Mouse (Mus musculus) layer of hippocampus, postnatal 10 days (tissue): ENCODE data around the gene Tnk1. TPM values are rescaled to one million over a fixed set of nuclear protein-coding genes. Genes with fewer than 3 reads are reported as not detected.

ENCODE experiments used
- DNase-seq, 2 experiments: peaks; one replicate each; pipeline ENCODE4 v3.0.0; 2021; ENCODE audit warnings: low spot score in 2 of 2
- total RNA-seq, 2 experiments: library from RNA; stranded (reverse); gene quantifications; 2 replicates each; pipeline ENCODE4 v1.2.3; 2021

The Tnk1 gene
- total RNA-seq, 2 experiments from 2014 or later = 0.25 TPM; not detected in 1

DNA sequence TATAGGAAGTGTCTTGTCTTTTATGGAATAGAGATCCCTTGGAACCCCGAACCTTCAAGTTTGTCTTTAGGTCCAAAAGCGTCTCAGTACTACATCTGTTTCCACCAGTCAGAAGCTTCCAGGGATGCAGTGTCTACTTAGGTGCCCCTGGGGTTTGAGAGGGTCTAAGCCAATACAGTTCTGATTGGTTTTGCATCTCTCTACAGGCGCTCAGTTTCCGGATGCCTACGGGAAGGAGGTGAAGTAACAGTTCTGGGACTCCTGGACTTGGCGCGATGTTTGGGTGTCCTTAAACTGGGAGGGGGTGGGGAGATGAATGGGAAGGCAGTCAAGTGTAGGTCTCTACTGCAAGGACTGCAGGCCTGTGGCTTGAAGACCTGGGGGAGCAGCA is 19.8 kb downstream of the Tnk1 start:
- DNase-seq = no peak

DNA sequence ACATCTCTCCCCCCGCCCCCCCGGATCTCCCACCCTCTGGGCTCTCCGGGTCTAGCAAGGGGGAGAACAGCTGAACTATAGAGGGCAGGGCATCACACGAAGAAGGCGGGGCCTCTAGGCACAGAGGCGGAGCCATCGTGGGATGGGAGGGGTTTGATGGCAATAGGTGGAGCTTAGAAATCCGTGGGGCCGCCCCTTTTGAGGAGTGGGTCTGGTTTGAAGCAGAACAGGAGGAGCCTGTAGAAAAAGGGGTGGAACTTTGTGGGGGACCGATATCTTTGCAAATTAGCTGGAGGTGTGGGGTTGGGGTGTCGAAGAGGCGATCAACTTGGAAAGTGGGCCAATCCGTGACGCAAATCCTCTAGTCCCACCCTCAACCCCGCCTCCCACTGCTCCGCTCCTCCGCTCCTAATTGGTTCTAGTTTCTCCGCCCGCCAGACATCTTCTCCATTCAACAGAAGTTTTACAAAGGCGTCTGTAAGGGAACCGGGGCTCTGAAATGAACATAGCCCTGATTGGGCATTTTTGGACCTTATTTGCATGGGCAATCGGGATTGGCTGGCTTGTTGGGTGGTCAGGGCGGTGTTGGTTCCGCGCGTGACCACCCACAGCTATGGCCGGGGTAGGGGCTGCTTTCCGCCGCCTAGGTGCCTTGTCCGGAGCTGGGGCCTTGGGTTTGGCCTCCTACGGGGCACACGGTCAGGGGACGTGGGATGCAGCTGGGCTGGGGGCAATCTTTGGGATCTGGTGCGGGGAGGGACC is 20.4 kb downstream of the Tnk1 start, which contains the start of gene Tmem256:
TSS of gene Tmem256 (plus strand) at position 563 of the 762 bp plus-strand sequence.
- peak; percentile 95 to 97 for DNase-seq

DNA sequence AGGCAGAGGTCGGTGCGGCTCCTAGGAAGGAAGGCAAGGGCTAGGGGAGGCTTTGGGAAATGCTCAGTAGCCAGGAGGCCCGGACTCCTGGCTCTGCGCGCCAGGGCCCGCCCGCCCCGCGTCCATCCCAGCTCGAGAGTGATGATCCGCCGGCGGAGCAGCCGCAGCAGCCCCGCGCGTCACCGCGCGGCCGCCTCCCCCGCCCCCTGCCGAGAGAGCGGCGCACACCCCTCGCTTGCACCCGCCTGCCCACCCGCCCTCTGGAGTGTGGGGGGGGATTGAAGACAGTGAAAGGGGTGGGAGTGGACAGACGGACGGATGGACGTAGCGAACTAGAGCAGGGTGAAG is 21.0 kb downstream of the Tnk1 start, which contains the start of gene Nlgn2:
TSS of gene Nlgn2 (minus strand) at position 181 of the 348 bp plus-strand sequence.
- no peak for DNase-seq

DNA sequence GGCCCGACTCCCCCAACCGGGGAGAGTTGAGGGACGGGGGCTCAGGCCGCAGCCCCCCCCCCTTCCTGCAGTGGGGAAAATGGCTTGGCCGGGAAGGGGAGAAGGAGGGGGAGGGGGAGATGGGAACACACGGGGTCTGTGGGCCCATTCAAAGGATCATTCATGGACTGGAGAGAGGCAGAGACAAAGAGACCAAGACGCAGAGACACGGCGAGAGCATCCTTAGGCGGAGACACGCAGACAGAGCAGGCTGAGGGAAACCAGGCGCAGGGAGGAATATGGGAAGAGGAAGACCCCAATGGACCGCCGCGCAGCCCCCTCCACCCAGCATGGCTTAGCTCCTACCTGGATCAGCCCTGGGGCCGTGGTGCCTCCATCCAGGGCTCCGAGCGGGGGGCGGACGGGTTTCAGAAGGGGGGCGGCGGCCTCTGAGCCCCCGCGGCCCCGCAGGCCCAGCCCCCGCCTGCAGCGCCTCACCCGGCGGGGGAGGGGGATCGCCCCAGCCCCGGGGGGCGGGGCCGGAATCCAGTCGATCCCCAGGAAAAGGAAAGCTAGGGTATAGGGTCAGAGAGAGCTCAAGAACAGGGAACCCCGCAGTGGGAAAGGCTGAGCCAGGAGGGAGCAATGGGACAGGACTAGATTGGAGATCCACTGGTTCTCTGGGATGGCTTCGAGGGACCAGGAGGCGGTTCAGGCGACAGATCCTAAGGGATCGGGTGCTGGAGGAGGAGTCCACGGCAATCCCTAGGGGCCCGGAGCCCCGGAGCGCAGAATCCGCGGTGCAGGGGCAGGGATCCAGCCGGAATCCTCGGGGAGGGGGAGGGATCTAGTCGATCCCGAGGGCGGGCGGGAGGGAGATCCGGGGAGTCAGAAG is 21.6 kb downstream of the Tnk1 start:
- DNase-seq = peak; percentile 49 to 68

DNA sequence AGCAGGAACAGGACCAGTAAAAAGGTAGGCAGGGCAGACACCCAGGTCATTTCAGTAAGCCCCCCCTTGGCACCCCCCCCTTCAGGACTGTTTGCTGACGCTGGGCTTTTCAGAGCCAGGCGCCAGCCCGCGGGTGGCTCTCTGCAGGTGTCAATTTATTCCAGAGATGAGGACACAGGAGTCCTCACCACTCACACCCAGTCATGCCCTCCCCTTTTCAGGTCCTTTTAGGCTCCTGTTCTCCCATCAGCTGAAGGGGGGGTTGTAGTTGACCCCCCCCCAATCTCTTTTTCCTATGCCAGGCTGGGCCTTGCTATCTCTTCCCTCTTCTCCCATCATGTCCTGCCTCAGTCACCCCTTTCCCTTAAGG is 22.6 kb downstream of the Tnk1 start:
- DNase-seq = no peak

DNA sequence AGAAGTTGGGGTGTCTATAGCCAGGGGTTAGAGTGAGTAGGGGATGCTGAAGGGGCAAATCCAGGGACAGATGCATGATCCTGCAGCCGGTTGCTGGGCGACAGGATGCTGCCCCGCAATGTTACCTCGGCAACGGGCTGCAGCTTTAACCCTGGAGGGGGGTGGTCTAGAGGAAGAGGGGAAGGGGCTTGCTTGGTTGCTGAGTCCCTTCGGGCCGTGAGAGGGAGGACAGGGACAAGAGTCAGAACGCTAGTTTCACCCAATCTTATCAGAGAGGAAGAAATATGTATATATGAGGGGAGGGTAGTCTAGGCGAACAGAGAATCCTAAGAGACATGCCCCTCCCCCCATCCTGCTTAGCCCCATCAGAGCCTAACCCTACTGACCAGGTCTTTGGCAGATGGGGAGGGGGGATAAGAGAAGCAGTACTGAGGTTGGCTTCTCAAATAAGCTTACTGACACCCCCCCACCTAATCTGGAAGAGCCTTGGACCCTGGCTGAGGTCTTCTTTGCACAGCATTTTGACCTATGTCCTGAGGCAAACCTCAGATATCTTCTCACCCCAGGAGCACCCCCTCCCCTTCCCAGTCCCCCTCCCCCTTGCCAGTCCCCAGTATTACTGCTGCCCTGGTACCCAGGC is 23.1 kb downstream of the Tnk1 start:
- peak in 1 of 2 experiments; percentile 33 for DNase-seq

DNA sequence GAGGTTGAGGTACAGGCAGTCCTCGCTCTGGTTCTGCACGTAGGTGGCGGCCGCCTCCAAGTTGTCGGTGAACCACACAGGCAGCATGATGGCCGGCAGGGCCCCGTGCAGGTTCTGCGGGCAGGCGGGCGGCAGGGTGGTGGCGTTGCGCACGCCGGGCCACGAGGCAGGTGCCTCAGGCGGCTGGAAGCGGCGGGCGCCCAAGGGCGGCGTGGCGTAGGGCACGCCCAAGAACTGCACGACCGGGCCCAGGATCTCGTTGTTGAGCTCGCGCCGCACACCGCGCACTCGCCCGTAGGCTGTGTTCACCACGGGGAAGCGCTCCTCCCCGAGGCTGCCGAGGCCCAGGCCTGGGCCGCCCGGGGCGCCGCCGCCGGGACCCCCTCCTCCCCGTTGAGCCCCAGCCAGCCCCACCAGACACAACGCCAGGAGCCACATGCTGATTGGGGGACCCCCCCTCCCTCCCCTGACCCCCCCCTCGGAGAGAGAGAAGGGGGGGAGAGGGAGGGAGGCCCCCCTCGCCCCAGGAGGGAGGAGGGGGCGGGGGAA is 24.5 kb downstream of the Tnk1 start:
- peak in 1 of 2 experiments; percentile 44 for DNase-seq

DNA sequence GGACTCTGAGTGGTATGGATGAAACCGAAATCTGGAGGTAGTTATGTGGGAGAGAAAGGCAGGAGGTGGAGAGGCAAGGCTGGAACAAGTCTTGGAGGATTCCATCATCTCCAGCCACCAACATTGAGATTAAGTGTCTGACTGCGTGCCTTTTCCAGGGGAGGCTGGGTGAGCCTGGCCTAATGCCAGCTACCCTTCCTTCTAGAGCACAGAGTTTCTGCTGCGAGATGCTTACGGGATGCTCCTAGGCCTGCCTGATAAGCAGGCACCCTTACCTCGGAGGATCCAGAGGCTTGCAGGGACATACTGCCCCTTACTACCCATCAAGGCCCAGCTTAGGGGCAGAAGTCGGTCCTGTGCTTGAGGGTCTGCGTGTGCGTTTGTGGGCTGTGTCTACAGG is 25.0 kb downstream of the Tnk1 start:
- DNase-seq = no peak

DNA sequence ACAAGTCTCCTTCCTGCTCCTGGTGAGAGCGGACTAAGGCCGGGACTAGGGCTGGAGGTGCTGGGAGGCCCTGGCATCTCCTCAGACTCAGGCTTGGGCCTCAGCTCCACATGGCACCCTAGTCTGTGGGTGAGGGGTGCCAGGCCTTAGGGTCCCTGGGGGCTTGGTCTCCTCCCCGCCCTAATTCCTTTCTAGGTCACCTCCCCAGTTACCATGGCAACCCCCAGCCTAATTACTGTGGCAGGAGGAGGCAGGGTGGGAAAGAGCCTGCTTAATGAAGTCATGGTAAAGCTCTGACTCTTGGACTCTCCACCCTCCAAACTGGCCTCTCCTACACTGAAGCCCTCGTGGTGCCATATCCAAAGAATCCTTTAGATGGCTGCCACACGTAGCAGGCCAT is 29.7 kb downstream of the Tnk1 start:
- no peak for DNase-seq

DNA sequence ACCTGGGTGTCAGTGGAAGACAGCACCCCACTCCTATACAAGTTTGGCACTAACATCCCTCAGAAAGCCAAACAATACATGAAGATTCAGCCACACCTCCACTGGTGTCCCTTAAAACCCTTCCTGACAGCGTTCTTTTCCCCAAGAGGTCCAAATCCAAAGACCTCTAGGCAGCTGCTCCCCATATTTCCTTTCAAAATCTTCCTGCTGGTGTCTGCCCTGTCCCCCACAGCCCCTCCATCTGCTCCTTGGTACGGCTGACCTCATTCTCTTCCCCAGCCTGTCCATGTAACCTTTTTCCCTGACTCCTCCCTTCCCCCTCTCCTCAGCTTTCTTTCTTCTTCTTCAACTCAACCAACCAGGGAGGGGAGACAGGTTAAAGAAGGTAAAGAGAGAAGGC is 35.1 kb downstream of the Tnk1 start:
- DNase-seq = no peak

DNA sequence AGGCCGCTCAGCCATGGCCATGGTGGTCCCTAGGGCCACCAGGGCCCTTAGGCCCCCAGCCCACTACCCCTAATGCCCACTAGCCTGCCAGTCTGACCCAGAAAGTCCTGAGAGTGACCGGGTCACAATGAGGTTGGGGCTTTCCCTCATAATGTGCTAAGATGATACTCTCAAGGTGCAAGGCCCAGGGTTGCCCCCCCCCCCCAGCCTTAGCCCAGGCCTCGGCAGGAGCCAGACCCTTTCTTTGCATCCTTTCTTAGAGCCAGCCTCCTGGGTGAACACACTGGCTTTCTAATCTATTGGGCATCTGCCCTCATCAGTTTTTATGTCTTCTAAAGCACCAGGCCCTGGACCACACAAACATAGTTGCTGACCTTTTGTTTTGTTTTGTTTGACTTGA is 36.5 kb downstream of the Tnk1 start, which contains the start of gene Spem1:
TSS of gene Spem1 (minus strand) at position 101 of the 400 bp plus-strand sequence.
- DNase-seq = no peak

DNA sequence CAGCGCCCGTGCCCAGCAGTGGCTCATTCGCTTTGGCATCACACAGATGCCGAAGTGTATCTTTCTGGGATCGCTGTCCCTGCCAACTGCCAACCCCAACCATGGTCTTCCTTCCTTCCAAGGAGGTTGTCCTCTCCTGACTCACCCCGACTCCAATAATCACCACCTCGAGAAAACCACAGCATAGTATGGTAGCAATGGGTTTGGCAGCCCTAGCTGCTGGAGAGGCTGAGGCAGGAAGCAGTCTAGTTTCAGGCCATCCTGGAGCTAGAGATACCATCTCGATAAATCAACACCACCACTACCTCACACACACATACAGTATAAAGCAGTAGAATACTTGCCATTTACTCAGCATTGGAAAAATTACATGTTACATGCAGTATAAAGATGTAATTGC is 39.7 kb downstream of the Tnk1 start:
- no peak for DNase-seq

DNA sequence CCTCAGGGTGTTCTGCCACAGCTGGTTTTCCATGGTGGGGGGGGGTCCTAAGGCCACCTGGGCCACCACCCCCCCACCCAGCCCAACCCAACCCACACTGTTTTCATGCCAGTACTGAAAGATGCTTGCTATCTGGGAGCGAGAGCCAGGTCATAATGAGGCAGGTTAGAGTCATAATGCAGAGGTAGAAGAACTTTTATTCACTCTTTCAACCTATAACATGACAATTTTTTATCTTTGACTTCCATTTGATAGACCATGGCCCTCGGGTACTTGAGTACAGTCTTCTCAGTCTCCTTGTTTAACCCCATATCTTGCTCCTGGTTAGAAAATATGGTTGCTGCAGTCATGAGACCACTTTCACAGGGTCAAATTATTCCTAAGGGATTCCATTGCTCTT is 40.2 kb downstream of the Tnk1 start, which contains the start of gene Spem2:
TSS of gene Spem2 (minus strand) at position 101 of the 400 bp plus-strand sequence.
- DNase-seq = no peak

DNA sequence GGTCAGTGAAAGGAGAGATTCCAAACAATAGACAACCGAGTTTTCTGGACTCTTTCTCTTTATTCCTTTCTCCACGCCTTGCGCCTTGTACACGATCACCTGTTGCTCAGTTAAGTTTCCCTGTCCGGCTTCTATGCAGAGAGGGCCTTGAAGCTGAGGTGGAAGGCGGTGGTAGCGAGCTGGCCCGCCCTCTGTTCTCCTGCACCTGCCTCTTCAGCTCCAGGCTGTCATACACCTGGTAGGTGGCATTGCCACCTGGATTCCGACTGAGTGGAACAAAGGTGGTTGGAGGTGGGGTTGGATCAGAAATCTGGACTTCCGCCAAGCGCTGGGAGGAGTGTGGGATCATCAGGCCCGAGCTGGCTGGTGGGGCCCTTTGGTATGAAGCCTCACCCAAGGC is 42.0 kb downstream of the Tnk1 start:
- DNase-seq = no peak

DNA sequence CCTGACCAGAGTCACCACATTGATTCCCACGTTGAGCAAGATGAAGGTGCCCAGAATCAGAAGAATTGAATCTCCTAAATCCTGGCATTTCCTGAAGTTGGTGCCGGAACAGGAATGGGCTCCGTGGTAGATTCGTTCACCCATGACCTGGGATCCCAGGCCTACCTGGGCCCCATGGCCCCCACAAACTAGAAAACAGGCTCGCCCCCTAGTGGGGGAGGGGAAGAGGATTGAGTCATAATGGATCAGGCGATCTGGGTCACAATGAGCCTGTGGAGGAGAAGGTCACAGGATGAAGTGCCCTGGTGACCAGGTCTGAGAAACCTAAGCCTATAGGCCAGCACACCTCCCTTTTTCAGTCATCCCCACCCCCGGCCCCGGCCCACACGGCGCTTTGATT is 43.4 kb downstream of the Tnk1 start, which contains the start of gene Gm39566:
TSS of gene Gm39566 (minus strand) at position 144 of the 400 bp plus-strand sequence.
- no peak for DNase-seq

DNA sequence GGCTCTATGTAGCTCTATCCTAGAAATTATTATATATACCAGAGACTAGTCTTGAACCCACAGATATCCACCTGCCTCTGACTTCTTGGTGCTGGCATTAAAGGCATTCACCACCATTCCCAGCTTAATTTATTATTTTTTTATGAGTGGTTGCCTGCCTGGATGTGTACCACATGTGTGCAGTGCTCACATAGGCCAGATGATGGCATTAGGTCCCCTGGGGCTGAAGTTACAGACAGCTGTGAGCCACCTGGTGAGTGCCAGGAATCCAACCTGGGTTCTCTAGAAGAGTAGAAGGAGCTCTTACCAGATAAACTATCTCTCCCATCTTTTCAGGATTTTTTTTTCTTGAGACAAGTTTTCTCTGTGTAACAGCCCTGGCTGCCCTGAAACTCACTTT is 48.2 kb downstream of the Tnk1 start:
- no peak for DNase-seq

DNA sequence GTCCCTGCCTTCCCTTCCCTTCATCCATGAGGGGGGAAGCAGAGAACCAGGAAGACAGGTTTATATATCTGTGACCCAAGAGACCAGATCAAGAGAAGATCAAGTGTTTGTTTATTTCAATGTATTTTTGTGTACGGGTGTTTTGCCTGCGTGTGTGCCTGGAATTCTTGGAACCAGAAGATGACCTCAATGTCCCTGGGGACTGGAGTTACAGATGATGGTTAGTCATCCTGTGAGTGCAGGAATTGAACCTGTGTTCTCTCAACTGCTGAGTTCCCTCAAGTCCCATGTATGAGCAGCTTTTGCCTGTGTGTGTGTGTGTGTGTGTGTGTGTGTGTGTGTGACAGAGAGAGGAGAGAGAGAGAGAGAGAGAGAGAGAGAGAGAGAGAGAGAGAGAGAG is 50.9 kb downstream of the Tnk1 start:
- DNase-seq = no peak

DNA sequence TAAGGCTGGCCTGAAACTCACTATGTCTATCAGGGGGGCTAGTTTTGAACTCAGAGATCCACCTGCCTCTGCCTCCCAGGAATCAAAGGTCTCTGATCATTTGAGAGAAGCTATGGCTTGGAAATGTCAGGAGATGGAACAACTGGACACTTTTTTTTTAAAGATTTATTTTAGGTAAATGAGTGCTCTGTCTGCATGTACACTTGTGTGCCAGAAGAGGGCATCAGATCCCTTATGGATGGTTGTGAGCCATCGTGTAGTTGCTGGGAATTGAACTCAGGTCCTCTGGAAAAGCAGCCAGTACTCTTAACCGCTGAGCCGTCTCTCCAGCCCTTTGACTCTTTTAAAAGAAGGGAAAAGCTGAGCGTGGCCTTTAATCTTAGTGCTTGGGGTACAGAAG is 52.2 kb downstream of the Tnk1 start:
- no peak for DNase-seq

DNA sequence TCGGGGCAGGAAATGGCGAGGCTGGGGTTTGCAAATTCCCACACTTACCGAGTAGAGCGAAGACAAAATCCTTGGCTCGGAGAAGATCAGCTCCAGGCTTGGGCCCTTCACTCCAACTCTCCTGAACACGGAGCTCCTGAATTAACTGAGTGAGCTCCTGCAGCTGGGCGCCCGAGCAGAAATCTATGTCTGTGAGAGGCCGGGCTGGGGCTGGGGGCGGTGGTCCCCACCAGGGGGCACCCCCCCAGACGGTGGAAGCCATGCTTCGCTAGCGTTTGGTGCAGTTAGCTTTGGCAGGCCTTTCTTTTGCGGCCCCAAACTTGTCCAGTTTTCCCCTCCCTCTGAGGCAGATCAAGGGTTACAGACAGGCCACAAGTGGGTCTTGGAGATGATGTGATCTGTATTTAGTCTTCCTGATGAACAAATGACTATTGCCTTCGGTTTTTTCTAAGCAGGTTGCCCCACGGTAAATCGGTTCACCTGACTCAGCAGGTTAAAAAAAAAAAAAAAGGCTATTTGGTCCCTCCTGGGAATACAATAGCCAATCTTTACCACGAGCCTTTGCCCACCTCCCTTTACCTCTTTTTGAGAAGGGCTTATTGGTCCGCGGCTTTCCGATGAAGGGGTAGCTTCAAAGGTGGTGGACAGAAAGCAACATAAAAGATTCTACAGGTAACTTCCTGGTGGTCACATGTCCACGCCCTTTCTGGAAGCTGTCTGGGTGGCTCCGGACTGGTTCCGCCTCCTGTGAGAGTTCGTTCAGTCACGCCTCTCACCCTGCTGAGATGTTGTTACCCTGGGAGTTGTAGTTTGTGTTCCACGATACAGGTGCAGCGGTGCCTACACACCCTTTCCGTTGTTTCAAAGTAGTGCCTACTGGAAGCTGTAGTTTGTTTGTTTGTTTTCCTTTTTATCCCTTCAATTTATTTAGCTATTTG is 53.3 kb downstream of the Tnk1 start, which contains the start of gene Tmem102:
TSS of gene Tmem102 (minus strand) at position 653 of the 938 bp plus-strand sequence.
- DNase-seq = no peak

DNA sequence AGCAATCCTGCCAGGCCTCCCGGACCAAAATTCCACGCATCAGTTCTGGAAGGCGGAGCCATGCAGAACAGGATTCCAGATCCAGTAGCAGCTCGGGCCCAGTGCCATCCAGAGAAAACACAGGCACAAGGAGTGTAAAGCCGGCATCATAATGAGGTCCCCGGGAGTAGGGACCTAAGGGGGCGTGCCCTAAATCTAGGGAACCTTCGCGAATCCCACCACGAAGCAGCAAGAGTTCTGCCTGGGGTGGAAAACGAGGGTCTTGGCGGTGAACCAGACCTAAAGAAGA is 53.9 kb downstream of the Tnk1 start:
- no peak for DNase-seq
